Mouse (Mus musculus): ENCODE results near the gene Nrg3.

The Nrg3 gene

DNA sequence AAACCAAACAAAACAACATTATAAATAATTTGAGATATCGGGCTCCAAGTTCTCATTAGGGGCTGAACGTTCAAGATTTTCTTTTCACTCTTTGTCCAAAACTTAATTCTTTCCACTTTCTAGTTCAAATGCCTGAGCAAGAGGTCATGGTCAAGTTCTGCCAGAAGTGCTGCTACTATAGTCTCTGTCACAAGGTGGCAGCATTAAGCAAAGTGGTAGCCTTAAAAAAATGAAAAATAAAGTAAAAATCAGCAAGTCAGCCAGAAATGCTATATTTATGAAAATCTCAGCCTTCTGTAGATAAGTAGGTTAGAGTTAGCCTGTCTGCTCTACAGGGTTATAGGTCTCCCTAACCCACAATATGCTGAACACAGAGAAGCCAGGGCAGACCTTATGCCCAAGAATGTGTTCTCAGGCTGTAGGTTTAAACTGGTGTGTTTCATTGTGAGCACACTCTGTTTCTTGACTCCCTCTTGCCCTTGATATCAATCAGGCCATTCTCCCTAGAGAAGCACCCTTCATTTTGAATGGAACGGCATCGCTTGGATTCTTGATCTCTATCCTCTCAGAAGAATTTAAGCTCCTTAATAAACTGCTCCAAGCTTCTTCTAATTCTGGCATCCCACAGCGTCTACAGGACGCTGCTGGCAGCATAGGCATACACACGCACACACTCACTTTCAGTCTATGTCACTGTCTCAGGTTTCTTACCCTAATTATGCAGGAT lies 480.9 kb downstream of the Nrg3 start:
- no peak for DNase-seq (ENCODE audit: extremely low read depth, insufficient read length, low spot score)

- DNase-seq (ENCODE audit: extremely low read depth, insufficient read length, low spot score): no peak
Measured at GRCm38 (mm10) chr14:38959367-38959766, 513.5 kb downstream of the Nrg3 start.

DNA sequence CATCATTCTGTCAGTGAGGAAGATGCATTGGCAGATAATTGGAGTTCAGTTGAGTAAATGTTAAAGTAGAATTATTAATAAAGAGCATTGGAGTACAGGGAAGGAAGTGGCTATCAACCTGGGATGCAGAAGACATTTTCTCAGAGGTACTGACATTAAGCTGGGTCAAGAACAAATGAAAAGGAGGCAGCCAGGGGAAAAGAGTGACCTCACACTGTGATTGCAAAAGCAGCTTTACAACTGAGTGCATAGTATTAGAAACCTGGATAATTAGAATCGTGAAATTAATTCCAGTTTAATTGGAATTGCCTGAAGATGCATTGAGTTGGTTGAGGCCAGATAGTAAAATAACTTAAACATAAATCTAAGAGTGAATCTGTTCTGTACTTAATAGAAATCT lies 535.4 kb downstream of the Nrg3 start:
- no peak for DNase-seq (ENCODE audit: extremely low read depth, insufficient read length, low spot score)

DNA sequence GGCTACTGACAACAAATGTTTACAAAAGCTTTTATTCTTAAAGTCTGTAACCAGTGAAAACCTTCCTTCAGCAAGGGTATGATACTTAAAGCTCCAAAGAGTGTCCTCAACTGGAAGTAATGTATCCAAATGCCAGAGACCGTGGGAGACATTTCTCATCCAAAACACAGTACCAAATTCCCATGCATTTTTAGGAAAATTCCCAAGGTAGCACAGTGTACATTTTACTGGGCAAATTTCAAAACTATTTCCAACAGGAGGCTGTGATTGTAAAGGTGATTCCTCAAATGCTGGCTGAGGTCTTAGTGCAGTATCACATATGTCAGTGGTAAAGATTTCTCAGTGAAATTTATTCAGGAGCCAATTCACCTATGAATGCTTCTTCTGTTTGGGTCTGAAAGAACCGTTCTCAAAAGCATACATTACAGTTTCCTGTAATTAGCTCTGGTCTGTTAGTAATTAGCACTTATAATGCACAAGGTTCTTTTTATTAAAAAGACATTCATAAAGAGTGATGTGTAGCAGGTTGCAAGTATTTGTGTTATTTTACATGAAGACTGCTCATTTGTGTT lies 536.3 kb downstream of the Nrg3 start:
- DNase-seq (ENCODE audit: extremely low read depth, insufficient read length, low spot score): no peak

DNA sequence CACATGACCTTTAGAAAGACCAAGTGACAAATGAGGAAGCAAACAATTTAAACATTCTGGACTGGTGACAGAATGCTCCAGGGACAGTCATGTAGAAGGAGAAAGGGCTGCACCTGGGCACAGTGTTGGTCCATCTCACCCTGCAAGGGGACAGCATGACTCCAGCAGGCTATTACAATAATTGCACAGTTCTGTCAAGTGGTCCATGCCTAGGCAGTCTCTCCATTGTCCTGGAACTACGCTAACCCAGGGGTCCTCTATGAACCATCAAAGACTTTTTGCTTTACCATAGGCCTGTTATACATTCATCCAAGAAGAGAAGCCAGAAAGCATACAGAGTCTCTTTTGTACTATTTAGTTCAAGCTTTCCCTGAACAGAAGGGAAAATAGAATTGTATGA lies 549.2 kb downstream of the Nrg3 start:
- no peak for DNase-seq (ENCODE audit: extremely low read depth, insufficient read length, low spot score)

DNA sequence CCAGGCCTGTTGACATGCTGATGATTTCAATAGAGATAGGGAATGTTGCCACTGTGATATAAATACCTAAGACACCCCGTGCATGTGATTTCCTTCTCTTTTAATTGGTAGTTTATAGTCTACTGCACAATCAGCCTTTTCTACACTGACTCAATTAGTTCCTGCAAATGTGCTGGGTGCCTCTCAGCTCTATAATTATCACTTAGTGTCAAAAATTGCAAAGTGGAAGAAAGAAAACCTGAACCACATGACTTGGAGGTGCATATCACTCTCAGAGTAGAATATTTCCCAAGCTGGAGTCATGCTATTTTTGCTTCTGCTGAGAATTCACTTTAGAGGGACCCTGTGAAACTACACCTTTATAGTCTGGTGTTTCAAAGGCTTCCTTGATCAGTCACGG lies 552.1 kb downstream of the Nrg3 start:
- no peak for DNase-seq (ENCODE audit: extremely low read depth, insufficient read length, low spot score)

DNA sequence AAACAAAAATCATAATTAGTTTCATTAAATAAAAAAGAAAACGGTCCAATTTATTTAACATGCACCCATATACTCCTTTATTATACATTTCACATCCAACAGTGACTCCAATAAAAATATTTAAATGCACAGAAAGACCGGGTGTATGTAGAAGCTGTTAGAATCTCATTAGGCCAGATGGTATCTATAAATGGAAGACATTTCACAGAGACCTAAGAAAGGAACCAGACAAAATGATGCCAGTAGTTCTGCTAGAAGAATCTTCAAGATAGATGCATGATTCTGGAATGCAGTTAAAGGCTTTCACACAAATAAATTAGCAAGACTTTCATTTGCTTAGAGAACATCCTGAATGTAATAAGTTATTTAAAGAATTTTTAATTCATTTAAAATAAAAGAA lies 602.3 kb downstream of the Nrg3 start:
- DNase-seq (ENCODE audit: extremely low read depth, insufficient read length, low spot score): no peak

- DNase-seq (ENCODE audit: extremely low read depth, insufficient read length, low spot score): no peak
Measured at GRCm38 (mm10) chr14:38847566-38847965, 625.3 kb downstream of the Nrg3 start.

- no peak for DNase-seq (ENCODE audit: extremely low read depth, insufficient read length, low spot score)
Measured at GRCm38 (mm10) chr14:38847091-38847490, 625.8 kb downstream of the Nrg3 start.

GRCm38 (mm10) chr14:38835006-38835405 lies 637.9 kb downstream of the Nrg3 start:
- no peak for DNase-seq (ENCODE audit: extremely low read depth, insufficient read length, low spot score)

GRCm38 (mm10) chr14:38824891-38825290 lies 648.0 kb downstream of the Nrg3 start:
- DNase-seq (ENCODE audit: extremely low read depth, insufficient read length, low spot score): no peak

- no peak for DNase-seq (ENCODE audit: extremely low read depth, insufficient read length, low spot score)
Measured at GRCm38 (mm10) chr14:38797027-38797426, 675.9 kb downstream of the Nrg3 start.

DNA sequence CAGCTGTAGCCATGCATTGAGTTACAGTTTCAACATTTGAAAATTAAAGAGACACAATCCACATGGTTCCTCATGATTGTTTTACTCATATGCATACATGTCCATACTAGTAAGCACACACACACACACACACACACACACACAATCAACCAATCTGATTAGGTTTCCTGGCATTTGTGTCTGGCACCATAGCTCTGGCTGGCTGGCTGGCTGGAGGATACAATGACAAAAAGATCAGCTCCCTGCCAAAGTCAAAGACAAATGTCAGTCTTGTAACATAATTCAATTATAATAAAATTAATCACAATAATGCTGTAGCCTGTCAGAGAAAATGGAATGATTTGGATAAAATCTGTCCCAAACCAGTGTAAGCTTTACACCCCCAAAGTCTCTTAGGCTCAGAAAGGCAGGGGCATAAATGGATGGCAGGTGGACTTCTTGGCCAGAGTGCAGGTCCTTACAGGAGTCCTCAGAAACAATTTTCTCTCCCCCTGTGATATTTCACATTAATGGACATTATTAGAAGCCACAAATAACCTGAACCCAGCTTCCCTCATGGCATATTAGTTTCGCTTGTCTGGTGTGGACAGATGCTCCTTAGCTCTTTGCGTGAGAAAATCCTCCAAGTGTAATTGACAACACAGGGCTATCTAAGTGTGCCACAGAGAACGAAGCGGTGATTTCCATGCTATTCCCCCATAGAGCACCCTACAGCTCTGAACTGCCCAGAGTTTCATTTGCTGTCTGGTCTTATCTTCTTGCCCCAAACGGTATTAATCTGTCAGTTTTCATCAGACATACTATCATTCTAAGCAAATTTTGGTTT lies 697.4 kb downstream of the Nrg3 start:
- DNase-seq (ENCODE audit: extremely low read depth, insufficient read length, low spot score): no peak

- DNase-seq (ENCODE audit: extremely low read depth, insufficient read length, low spot score): no peak
Measured at GRCm38 (mm10) chr14:38774811-38775210, 698.1 kb downstream of the Nrg3 start.

DNA sequence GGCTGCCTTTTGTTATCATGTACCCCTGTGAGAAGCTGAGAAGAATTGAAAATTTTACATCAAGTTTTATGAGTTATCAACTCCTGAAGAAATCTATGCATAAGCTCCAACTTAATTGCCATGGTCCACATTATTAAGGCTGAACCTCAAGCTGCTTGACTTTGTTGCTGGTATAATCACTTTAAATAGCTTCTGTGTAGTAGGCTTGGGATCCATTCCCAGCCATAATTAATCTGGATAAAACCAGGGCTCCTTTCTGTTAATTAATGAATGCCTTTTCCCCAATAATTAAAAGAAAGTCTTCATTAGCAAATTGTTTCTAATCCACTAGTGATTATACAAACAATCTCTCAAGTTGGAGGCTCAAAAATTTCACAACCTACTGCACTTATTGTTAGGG lies 742.4 kb downstream of the Nrg3 start:
- DNase-seq (ENCODE audit: extremely low read depth, insufficient read length, low spot score): no peak

- no peak for DNase-seq (ENCODE audit: extremely low read depth, insufficient read length, low spot score)
Measured at GRCm38 (mm10) chr14:38703894-38704293, 769.0 kb downstream of the Nrg3 start.

DNA sequence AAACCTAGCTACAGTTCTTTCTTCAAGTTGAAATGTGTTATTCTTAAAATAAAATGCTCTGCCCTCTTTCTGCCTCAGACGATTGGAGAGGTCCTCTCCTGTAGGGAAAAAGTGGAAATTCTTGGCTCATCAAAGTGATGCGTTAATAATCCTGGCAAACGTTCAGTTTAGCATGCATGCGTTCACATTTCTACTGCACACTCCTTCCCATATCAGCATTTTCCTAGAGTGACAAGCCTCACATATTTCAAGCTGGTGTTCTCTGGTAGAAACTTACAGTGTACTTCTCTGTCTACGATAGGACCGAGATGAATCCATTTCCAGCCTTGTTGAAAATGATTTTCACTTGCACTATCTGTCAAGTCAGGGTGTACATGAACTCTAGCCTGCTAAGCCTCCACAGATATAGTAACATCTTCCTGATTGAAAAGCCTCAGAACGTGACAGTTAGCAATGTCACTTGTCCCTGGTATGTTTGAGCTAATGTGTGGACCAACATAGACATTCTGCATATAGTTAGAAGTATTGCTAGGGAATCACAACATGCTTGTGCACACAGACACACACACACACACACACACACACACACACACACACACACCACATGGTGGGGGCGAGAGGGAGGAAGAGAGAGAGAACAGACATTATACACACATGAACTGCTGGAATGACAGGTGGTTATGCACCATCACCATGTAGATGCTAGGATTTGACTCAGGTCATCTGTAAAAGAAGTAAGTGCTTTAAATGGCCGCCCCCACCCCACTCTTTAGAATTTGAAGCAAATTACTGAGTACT lies 770.1 kb downstream of the Nrg3 start:
- DNase-seq (ENCODE audit: extremely low read depth, insufficient read length, low spot score): no peak

- no peak for DNase-seq (ENCODE audit: extremely low read depth, insufficient read length, low spot score)
Measured at GRCm38 (mm10) chr14:38701413-38701812, 771.5 kb downstream of the Nrg3 start.

- no peak for DNase-seq (ENCODE audit: extremely low read depth, insufficient read length, low spot score)
Measured at GRCm38 (mm10) chr14:38700972-38701371, 771.9 kb downstream of the Nrg3 start.

GRCm38 (mm10) chr14:38659973-38660372 lies 812.9 kb downstream of the Nrg3 start:
- no peak for DNase-seq (ENCODE audit: extremely low read depth, insufficient read length, low spot score)

- no peak for DNase-seq (ENCODE audit: extremely low read depth, insufficient read length, low spot score)
Measured at GRCm38 (mm10) chr14:38637070-38637469, 835.8 kb downstream of the Nrg3 start.

Data from 3134 (cell line).